Comparison of ENCODE assay signal across 18 mouse cellular contexts in genomic region chr11:16907517-16908129, GRCm38 (mm10). TPM values are rescaled to one million over a fixed set of nuclear protein-coding genes. Genes with fewer than 3 reads are reported as not detected.
DNase-seq lines count a peak whose midpoint lies in the region; ATAC-seq and TF ChIP-seq lines count a peak whose summit lies in the region.
"Had no signal": no experiment of that assay in that cellular context is flagged by ENCODE, and none has a peak within 500 bp of the region (broad histone marks: within the 10 kb centered on the region; RNA-seq: fewer than 3 reads in every experiment).

No protein-coding gene starts in this region.

- no peak overlapping the region for H3K4me3 ChIP-seq in intestine, postnatal 0 days (ENCODE audit: low read depth, low read length)
- H3K4me3 ChIP-seq in hindbrain, embryonic 14.5 days (replicated peaks; ENCODE audit: low read length), result no peak overlapping the region
- H3K4me3 ChIP-seq: heart, adult 2 months; hindbrain, embryonic 13.5 days; liver, embryonic 12.5 days; midbrain, embryonic 12.5 days; myocyte had no signal

- peaks cover 8% of the 10 kb centered on the region for H3K4me1 ChIP-seq in intestine, postnatal 0 days (replicated peaks; ENCODE audit: control insufficient read depth, insufficient read depth, low read length)
- no peaks in the 10 kb centered on the region for H3K4me1 ChIP-seq in hindbrain, embryonic 14.5 days (replicated peaks; ENCODE audit: control insufficient read depth, insufficient read depth, low read length)
- H3K4me1 ChIP-seq: hindbrain, embryonic 13.5 days; liver, embryonic 12.5 days; midbrain, embryonic 12.5 days had no signal

- H3K9ac ChIP-seq in intestine, postnatal 0 days (ENCODE audit: low read depth, low read length), result no peak overlapping the region
- H3K9ac ChIP-seq in hindbrain, embryonic 14.5 days, result no peak overlapping the region
- H3K9ac ChIP-seq: hindbrain, embryonic 13.5 days; liver, embryonic 12.5 days; midbrain, embryonic 12.5 days had no signal

- H3K9me3 ChIP-seq in intestine, postnatal 0 days (ENCODE audit: control insufficient read depth), result no peaks in the 10 kb centered on the region
- H3K9me3 ChIP-seq in hindbrain, embryonic 14.5 days (ENCODE audit: control insufficient read depth, low read length), result no peaks in the 10 kb centered on the region
- H3K9me3 ChIP-seq: hindbrain, embryonic 13.5 days; liver, embryonic 12.5 days; midbrain, embryonic 12.5 days had no signal

- intact Hi-C loops in gastrocnemius, postnatal 14 days (cut with DNase I; ENCODE audit: low total_unique reads), result no loop called here

- H3K27me3 ChIP-seq in intestine, postnatal 0 days (replicated peaks; ENCODE audit: control insufficient read depth, insufficient read depth, low read length), result no peaks in the 10 kb centered on the region
- H3K27me3 ChIP-seq in hindbrain, embryonic 14.5 days (ENCODE audit: control insufficient read depth, insufficient read depth, low read length), result no peaks in the 10 kb centered on the region
- H3K27me3 ChIP-seq: hindbrain, embryonic 13.5 days; liver, embryonic 12.5 days; midbrain, embryonic 12.5 days had no signal

- 62% methylated on average over 1 of the region's 1 CpGs for WGBS in intestine, postnatal 0 days
- WGBS in hindbrain, embryonic 14.5 days, result 93% methylated on average over 1 of the region's 1 CpGs

- TF ChIP-seq CTCF in intestine, postnatal 0 days (IDR thresholded peaks at IDR 0.05; ENCODE audit: low read depth), result no peak

- peak; percentile 22 for DNase-seq in adrenal gland, adult 2 months
- DNase-seq in adrenal gland, postnatal 25 days, result no peak
- peak; percentile 85 for DNase-seq in 3T3-L1 (ENCODE audit: low read depth, low spot score)
- peak; percentile 23 to 38 for DNase-seq in kidney, postnatal 36 days
- DNase-seq in hindbrain, embryonic 14.5 days (ENCODE audit: low spot score), result no peak
- no peak for DNase-seq in ovary, postnatal 14 days (ENCODE audit: low spot score)
- DNase-seq in gastrocnemius, postnatal 14 days, result no peak
- DNase-seq: cerebellum, postnatal 14 days; heart, adult 2 months; left cerebral cortex, postnatal 4 days; lung, postnatal 14 days; thymus, adult 18-20 months had no signal

- H3K4me2 ChIP-seq in intestine, postnatal 0 days (replicated peaks; ENCODE audit: low read depth), result no peak overlapping the region
- no peak overlapping the region for H3K4me2 ChIP-seq in hindbrain, embryonic 14.5 days (replicated peaks)
- H3K4me2 ChIP-seq: hindbrain, embryonic 13.5 days; liver, embryonic 12.5 days; midbrain, embryonic 12.5 days had no signal

- ATAC-seq in intestine, postnatal 0 days, result peak; percentile 86
- ATAC-seq in hindbrain, embryonic 14.5 days (ENCODE audit: low FRiP score), result no peak
- ATAC-seq: forebrain, embryonic 16.5 days; liver, embryonic 12.5 days had no signal

- H3K27ac ChIP-seq in intestine, postnatal 0 days (ENCODE audit: low read depth, low read length), result peak overlapping the region; percentile 85
- H3K27ac ChIP-seq in hindbrain, embryonic 14.5 days, result no peak overlapping the region
- H3K27ac ChIP-seq: heart, adult 2 months; hindbrain, embryonic 13.5 days; liver, embryonic 12.5 days; midbrain, embryonic 12.5 days had no signal

- H3K36me3 ChIP-seq in intestine, postnatal 0 days (ENCODE audit: control insufficient read depth, insufficient read depth), result peaks cover 44% of the 10 kb centered on the region
- no peaks in the 10 kb centered on the region for H3K36me3 ChIP-seq in hindbrain, embryonic 14.5 days (replicated peaks; ENCODE audit: control insufficient read depth, insufficient read depth)
- H3K36me3 ChIP-seq: hindbrain, embryonic 13.5 days; liver, embryonic 12.5 days; midbrain, embryonic 12.5 days had no signal

RNA-seq across cellular contexts. Expression of gene Fbxo48, which starts 43.6 kb away (rescaled TPM):
- under 1 TPM; 0.32 to 0.52 TPM for total RNA-seq in adrenal gland, adult 2 months (2021)
- polyA plus RNA-seq in adrenal gland, adult 2 months (2012; rRNA removed), result 0.11 and 0.15 TPM in 2 replicates
- 1.6 and 1.7 TPM in 2 replicates for total RNA-seq in adrenal gland, postnatal 25 days (2021)
- 0.17 and 0.25 TPM in 2 replicates for polyA plus RNA-seq in intestine, postnatal 0 days (2015; fragmentation: Nextera tagmentation; extraction: Ambion mirVana)
- polyA plus RNA-seq in hindbrain, embryonic 14.5 days (2014; fragmentation: Nextera tagmentation; extraction: Ambion mirVana), result 0.17 and 0.89 TPM in 2 replicates
- total RNA-seq in gastrocnemius, postnatal 14 days (2021), result under 1 TPM; 0.16 to 0.42 TPM

Comparison
In these comparisons a context has a peak if more than half of its experiments do, and no peak if none do; other contexts are left out.
1. DNase-seq: peak in adrenal gland, adult 2 months (single experiment), 3T3-L1 (single experiment) and kidney, postnatal 36 days (2 of 2); none in adrenal gland, postnatal 25 days (single experiment), hindbrain, embryonic 14.5 days (single experiment), ovary, postnatal 14 days (single experiment) and gastrocnemius, postnatal 14 days (single experiment).